Mouse (Mus musculus): Measurements from ENCODE around the gene Zfp658. TPM values are rescaled to one million over a fixed set of nuclear protein-coding genes. Genes with fewer than 3 reads are reported as not detected.

The Zfp658 gene
- polyA plus RNA-seq, 1 experiment from 2014 or later: 8.0 TPM

GRCm38 (mm10) chr7:43608316-43608824 is 46.3 kb downstream of the Zfp658 start:
- Histone ChIP-seq H3K36me3 (replicated peaks; ENCODE audit: control insufficient read depth, insufficient read depth) (no peaks in the 10 kb centered on the region), H3K4me3 (replicated peaks; ENCODE audit: low read length) (no peak overlapping the region), H3K27me3 (ENCODE audit: control insufficient read depth, insufficient read depth, low read length) (no peaks in the 10 kb centered on the region), H3K9me3 (ENCODE audit: control insufficient read depth, low read length) (no peaks in the 10 kb centered on the region), H3K4me1 (replicated peaks; ENCODE audit: control insufficient read depth, insufficient read depth, low read length) (no peaks in the 10 kb centered on the region; the same call in 1 of the 2 replicates), H3K9ac (no peak overlapping the region), H3K27ac (no peak overlapping the region), H3K4me2 (replicated peaks) (no peak overlapping the region)
- ATAC-seq (ENCODE audit: low FRiP score): no peak
- 82% methylated on average over 7 of the region's 7 CpGs for WGBS
- DNase-seq (ENCODE audit: low spot score): no peak

DNA sequence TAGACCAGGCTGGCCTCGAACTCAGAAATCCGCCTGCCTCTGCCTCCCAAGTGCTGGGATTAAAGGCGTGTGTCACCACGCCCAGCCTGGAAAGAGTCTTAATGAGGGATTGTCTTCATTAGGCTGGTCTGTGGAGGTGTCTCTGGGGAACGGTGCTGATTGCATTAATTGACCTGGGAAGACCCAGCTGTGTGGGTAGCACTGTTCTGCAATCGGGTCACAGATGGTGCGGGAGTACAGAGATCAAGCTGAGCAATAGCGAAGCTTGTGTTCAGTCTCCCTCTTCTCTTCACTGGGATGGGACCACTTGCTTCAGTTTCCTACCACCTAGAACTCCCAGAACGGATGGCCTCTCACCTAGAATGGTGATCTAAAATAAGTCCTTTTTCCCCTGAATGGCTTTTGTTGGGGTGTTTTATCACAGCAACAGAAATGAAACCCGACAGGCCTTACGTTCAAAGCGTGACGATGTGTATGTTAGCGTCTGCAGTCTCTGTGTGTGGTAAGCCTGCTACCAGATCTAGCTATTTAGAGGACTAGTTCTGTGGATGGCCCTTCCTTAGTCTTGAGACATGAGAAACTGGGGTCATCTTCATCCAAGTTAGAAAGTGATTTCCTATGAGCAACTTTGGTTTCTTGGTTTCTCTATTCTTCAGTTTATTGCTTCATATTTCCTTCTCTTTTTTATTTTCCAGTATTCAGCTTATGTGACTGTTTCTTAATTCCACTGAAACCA is 51.9 kb downstream of the Zfp658 start:
- 86% methylated on average over 14 of the region's 14 CpGs for WGBS

DNA sequence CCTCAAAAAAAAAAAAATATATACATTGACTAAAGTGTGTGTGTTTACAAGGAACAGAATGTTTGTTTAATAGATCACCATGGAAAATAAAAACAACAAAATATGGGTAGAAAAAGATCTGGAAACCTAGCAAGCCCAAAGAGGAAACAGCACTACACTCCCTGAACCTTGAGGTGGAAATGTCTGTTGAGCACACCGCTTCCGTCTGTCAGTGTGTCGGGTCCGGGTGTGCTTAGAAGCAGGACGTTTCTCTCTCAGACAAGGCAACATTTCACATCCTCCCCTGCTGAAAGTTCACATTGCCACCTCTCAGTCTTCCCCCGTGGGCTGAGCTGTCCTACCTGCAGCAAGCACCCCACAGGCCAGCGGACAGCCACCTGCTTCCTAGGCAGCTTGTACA is 60.9 kb downstream of the Zfp658 start:
- Histone ChIP-seq H3K27ac (no peak overlapping the region), H3K4me3 (replicated peaks; ENCODE audit: low read length) (no peak overlapping the region), H3K9ac (no peak overlapping the region), H3K9me3 (ENCODE audit: control insufficient read depth, low read length) (no peaks in the 10 kb centered on the region), H3K4me1 (replicated peaks; ENCODE audit: control insufficient read depth, insufficient read depth, low read length) (peaks cover 4% of the 10 kb centered on the region; the same call in 1 of the 2 replicates), H3K4me2 (replicated peaks) (no peak overlapping the region), H3K36me3 (replicated peaks; ENCODE audit: control insufficient read depth, insufficient read depth) (no peaks in the 10 kb centered on the region), H3K27me3 (ENCODE audit: control insufficient read depth, insufficient read depth, low read length) (no peaks in the 10 kb centered on the region)
- DNase-seq (ENCODE audit: low spot score) (no peak), ATAC-seq (ENCODE audit: low FRiP score) (no peak)
- WGBS: 86% methylated on average over 7 of the region's 7 CpGs

More for the DNA sequence above, 51.9 kb downstream of the Zfp658 start:
- H3K4me1 ChIP-seq (replicated peaks; ENCODE audit: control insufficient read depth, insufficient read depth, low read length): no peaks in the 10 kb centered on the region
- H3K4me3 ChIP-seq (replicated peaks; ENCODE audit: low read length): no peak overlapping the region
- no peak overlapping the region for H3K9ac ChIP-seq
- H3K27me3 ChIP-seq (ENCODE audit: control insufficient read depth, insufficient read depth, low read length): no peaks in the 10 kb centered on the region
- H3K9me3 ChIP-seq (ENCODE audit: control insufficient read depth, low read length): no peaks in the 10 kb centered on the region
- H3K4me2 ChIP-seq (replicated peaks): no peak overlapping the region
- DNase-seq (ENCODE audit: low spot score) (no peak), ATAC-seq (ENCODE audit: low FRiP score) (no peak)
- H3K36me3 ChIP-seq (replicated peaks; ENCODE audit: control insufficient read depth, insufficient read depth): no peaks in the 10 kb centered on the region
- H3K27ac ChIP-seq: no peak overlapping the region

DNA sequence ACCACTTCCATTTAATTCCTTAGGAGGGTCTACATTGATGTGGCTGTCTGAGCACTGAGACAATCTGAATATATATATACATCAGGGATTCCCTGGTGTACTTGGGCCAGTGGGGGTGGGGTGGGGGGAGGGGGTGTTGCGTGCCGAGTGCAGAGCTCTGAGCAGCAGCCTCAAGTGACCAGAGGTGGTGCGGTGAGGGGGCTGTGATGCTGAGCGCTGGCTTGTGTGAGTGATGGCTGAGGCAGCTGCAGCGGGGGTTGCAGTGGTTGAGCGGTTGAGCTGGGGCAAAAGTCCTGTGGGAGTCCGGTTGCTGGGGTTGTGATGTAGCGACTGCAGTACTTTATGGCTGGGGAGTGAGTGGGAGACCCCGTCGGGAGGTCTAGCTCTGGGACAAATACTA is 61.8 kb downstream of the Zfp658 start:
- no peaks in the 10 kb centered on the region for H3K9me3 ChIP-seq (ENCODE audit: control insufficient read depth, low read length)
- H3K36me3 ChIP-seq (replicated peaks; ENCODE audit: control insufficient read depth, insufficient read depth): no peaks in the 10 kb centered on the region
- H3K9ac ChIP-seq: no peak overlapping the region
- no peaks in the 10 kb centered on the region for H3K27me3 ChIP-seq (ENCODE audit: control insufficient read depth, insufficient read depth, low read length)
- peak overlapping the region; percentile 21 for H3K4me2 ChIP-seq (replicated peaks)
- WGBS: 12% methylated on average over 10 of the region's 10 CpGs
- peaks cover 4% of the 10 kb centered on the region; the same call in 1 of the 2 replicates for H3K4me1 ChIP-seq (replicated peaks; ENCODE audit: control insufficient read depth, insufficient read depth, low read length)
- ATAC-seq (ENCODE audit: low FRiP score) (no peak; the same call in 1 of the 2 replicates), DNase-seq (ENCODE audit: low spot score) (no peak)
- no peak overlapping the region for H3K4me3 ChIP-seq (replicated peaks; ENCODE audit: low read length)
- no peak overlapping the region for H3K27ac ChIP-seq

Other genes starting within 250 kb of the Zfp658 start
- gene Zfp715, start 249.0 kb upstream of the Zfp658 start, polyA plus RNA-seq (2014; fragmentation: Nextera tagmentation; extraction: Ambion mirVana): 21.6 and 27.6 TPM in 2 replicates
- 0.12 TPM in 1 of 2 replicates, not detected in the other for gene Siglecf, start 210.9 kb upstream of the Zfp658 start, polyA plus RNA-seq (2014; fragmentation: Nextera tagmentation; extraction: Ambion mirVana)
- gene Siglecg, start 154.1 kb upstream of the Zfp658 start, polyA plus RNA-seq (2014; fragmentation: Nextera tagmentation; extraction: Ambion mirVana): not detected in 2 replicates
- not detected in 2 replicates for gene Lim2, start 134.6 kb upstream of the Zfp658 start, polyA plus RNA-seq (2014; fragmentation: Nextera tagmentation; extraction: Ambion mirVana)
- not detected in 2 replicates for gene Nkg7, start 125.2 kb upstream of the Zfp658 start, polyA plus RNA-seq (2014; fragmentation: Nextera tagmentation; extraction: Ambion mirVana)
- not detected in 2 replicates for gene Cldnd2, start 121.5 kb upstream of the Zfp658 start, polyA plus RNA-seq (2014; fragmentation: Nextera tagmentation; extraction: Ambion mirVana)
- 122 and 144 TPM in 2 replicates for gene Etfb, start 118.2 kb upstream of the Zfp658 start, polyA plus RNA-seq (2014; fragmentation: Nextera tagmentation; extraction: Ambion mirVana)
- 0.62 TPM in 1 of 2 replicates, not detected in the other for gene Gm45233, start 118.1 kb upstream of the Zfp658 start, polyA plus RNA-seq (2014; fragmentation: Nextera tagmentation; extraction: Ambion mirVana)
- gene Vsig10l, start 99.1 kb upstream of the Zfp658 start, polyA plus RNA-seq (2014; fragmentation: Nextera tagmentation; extraction: Ambion mirVana): 15.6 and 17.8 TPM in 2 replicates
- 10.0 and 11.1 TPM in 2 replicates for gene Iglon5, start 72.2 kb upstream of the Zfp658 start, polyA plus RNA-seq (2014; fragmentation: Nextera tagmentation; extraction: Ambion mirVana)
- gene 4931406B18Rik, start 56.3 kb upstream of the Zfp658 start, polyA plus RNA-seq (2014; fragmentation: Nextera tagmentation; extraction: Ambion mirVana): 0.31 TPM in 1 of 2 replicates, not detected in the other
- gene Cd33, start 17.8 kb upstream of the Zfp658 start, polyA plus RNA-seq (2014; fragmentation: Nextera tagmentation; extraction: Ambion mirVana): 1.1 TPM in 2 replicates
- 17.4 and 18.3 TPM in 2 replicates for gene Zfp719, start 17.4 kb downstream of the Zfp658 start, polyA plus RNA-seq (2014; fragmentation: Nextera tagmentation; extraction: Ambion mirVana)
- 0.57 and 1.0 TPM in 2 replicates for gene Zfp819, start 44.9 kb downstream of the Zfp658 start, polyA plus RNA-seq (2014; fragmentation: Nextera tagmentation; extraction: Ambion mirVana)
- gene Ceacam18, start 72.5 kb downstream of the Zfp658 start, polyA plus RNA-seq (2014; fragmentation: Nextera tagmentation; extraction: Ambion mirVana): not detected in 2 replicates
- gene Siglece, start 97.9 kb downstream of the Zfp658 start, polyA plus RNA-seq (2014; fragmentation: Nextera tagmentation; extraction: Ambion mirVana): 0.14 and 0.40 TPM in 2 replicates
- gene Ctu1, start 109.8 kb downstream of the Zfp658 start, polyA plus RNA-seq (2014; fragmentation: Nextera tagmentation; extraction: Ambion mirVana): 14.6 and 15.1 TPM in 2 replicates
- not detected in 2 replicates for gene Klk14, start 128.2 kb downstream of the Zfp658 start, polyA plus RNA-seq (2014; fragmentation: Nextera tagmentation; extraction: Ambion mirVana)
- gene Klk13, start 150.3 kb downstream of the Zfp658 start, polyA plus RNA-seq (2014; fragmentation: Nextera tagmentation; extraction: Ambion mirVana): not detected in 2 replicates
- gene Klk12, start 206.6 kb downstream of the Zfp658 start, polyA plus RNA-seq (2014; fragmentation: Nextera tagmentation; extraction: Ambion mirVana): not detected in 2 replicates
- gene Klk11, start 212.3 kb downstream of the Zfp658 start, polyA plus RNA-seq (2014; fragmentation: Nextera tagmentation; extraction: Ambion mirVana): not detected in 2 replicates
- not detected in 2 replicates for gene Klk10, start 218.8 kb downstream of the Zfp658 start, polyA plus RNA-seq (2014; fragmentation: Nextera tagmentation; extraction: Ambion mirVana)
- gene Klk9, start 229.6 kb downstream of the Zfp658 start, polyA plus RNA-seq (2014; fragmentation: Nextera tagmentation; extraction: Ambion mirVana): not detected in 2 replicates
- gene Klk8, start 235.3 kb downstream of the Zfp658 start, polyA plus RNA-seq (2014; fragmentation: Nextera tagmentation; extraction: Ambion mirVana): 12.1 and 12.5 TPM in 2 replicates
- gene Klk7, start 249.0 kb downstream of the Zfp658 start, polyA plus RNA-seq (2014; fragmentation: Nextera tagmentation; extraction: Ambion mirVana): not detected in 2 replicates

Measured in hindbrain, embryonic 14.5 days (tissue).